Mouse (Mus musculus) Muller cell, postnatal 12 days (primary cell): ENCODE measurements around the gene Cfap100.
A peak's percentile ranks its signal among the peaks of the same experiment; 100 is the strongest.

Experiments used
- DNase-seq: peaks from one replicate; pipeline ENCODE4 v3.0.0-alpha.2; 2015; ENCODE audit errors: inconsistent ontology term

The Cfap100 gene

GRCm38 (mm10) chr6:90381465-90381864 is 47.1 kb downstream of the Cfap100 start:
- DNase-seq = peak; percentile 24

GRCm38 (mm10) chr6:90377708-90378107 is 50.9 kb downstream of the Cfap100 start:
- DNase-seq = no peak

DNA sequence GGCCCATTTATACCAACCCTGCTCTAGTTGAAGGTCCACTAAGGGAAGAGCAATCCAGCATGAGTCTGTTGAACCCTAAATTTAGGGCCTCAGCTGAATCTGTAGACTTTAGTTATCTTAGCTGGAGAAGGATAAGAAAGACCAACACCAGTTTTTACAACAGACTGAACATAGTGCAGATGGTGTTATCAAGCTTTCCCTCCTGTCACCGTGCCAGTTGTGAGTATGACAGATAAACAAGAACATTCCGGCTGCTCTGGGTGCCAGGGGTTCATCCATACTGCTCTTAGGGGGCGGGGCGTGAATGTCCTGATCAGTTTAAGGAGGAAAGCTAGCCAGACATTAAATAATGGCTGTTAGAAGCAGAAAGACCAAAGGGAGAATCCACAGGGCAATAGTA is 54.0 kb downstream of the Cfap100 start:
- no peak for DNase-seq

DNA sequence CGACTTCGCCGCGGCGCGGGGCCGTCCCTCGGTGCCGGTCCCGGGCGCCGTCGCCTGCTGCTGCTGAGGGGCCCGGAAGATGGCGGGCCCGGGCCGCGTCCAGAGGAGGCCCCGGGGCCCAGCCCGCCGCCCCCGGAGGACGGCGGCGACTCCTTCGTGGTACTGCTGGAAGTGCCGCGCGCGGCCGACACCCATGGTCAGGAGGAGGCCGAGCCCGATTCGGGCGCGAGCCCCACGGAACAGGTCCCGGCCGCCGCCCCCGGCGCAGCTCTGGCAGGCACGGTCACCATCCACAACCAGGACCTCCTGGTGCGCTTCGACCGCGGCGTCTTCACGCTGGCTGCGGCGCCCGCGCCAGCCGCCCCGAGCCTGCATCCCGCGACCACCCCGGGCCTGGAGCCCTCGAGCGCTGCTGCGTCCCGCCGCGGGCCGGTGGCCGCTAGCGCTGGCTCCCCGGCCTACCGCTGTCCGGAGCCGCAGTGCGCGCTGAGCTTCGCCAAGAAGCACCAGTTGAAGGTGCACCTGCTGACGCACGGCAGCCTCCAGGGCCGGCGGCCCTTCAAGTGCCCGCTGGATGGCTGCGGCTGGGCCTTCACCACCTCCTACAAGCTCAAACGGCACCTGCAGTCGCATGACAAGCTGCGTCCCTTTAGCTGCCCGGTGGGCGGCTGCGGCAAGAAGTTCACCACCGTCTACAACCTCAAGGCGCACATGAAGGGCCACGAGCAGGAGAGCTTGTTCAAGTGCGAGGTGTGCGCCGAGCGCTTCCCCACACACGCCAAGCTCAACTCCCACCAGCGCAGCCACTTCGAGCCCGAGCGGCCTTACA is 58.7 kb downstream of the Cfap100 start:
- DNase-seq = peak; percentile 50

GRCm38 (mm10) chr6:90368976-90369724 is 59.4 kb downstream of the Cfap100 start, which contains the start of gene Zxdc:
Zxdc (plus strand) TSS chr6:90369492.
- peak; percentile 99 for DNase-seq

DNA sequence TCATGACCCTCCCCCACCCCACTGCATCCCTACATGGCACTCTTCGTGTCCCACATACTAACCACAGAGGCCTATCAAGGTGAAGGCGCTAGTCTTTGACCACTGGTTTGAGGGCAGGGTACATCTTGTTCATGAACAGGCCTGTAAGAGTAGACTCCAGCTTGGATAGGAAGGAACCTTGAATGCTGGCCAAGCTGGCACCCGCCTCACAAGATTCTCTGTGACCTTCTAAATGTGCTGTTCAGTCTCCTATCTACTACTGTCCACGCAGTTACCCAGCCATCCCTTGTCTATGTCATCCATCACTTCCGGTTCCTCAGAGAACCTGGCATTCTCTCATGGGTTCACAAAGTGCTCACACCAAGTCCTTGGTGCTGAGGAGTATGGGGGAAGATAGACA is 65.3 kb downstream of the Cfap100 start:
- no peak for DNase-seq

GRCm38 (mm10) chr6:90360922-90361614 is 67.5 kb downstream of the Cfap100 start:
- no peak for DNase-seq

DNA sequence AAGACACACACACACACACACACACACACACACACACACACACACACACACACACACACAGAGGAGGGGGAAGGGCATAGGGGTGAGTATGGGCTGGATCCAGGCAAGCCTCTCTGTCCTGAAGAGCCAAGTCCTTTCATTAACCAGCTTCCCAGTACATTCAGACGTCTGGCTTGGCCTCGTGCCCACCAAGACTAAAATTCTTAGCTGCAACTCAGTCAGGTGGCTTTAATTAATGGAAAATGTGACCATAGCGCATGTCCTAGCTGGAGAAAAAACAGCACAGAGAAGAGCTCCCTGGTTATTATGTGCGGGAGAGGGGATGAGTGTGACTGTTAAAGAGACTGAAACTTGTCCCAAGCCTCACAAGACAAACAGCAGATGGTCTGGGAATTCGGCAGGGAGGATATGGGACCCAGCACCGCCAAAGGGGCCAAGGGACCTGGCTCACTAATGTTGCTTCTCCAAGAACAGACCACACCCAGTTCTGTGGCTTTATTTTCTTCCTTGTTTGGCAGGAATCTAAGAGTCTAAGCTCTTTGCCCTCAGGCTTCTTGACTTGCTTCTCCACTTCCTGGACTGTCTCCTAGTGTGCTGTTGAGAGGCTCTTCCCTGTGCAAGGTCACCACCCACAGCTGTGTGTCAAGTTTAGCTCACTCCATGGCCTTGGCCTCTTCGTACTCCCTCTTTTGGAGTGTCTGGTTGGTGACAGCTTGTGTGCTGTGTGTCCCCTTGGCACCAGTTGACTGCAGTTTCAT is 68.4 kb downstream of the Cfap100 start:
- DNase-seq = peak; percentile 93

DNA sequence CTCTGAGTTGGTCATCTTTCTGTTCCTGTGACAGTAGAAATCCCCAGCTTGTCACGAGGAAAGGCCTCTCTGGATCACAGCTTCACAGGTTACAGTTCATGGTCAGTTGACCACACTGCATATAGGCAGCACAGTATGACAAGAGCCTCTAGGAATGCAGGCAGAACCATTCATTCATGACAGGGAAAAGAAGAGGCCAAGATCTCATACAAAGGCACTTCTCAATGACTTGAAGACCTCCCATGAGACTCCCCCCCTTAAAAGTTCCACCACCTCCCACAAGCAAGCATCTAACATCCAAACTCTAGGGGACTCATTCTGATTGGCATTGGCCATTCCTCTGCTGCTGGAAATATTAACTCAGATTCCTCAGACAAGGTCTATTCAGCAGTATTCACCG is 69.2 kb downstream of the Cfap100 start:
- peak; percentile 78 for DNase-seq

- DNase-seq = peak; percentile 49
Measured at GRCm38 (mm10) chr6:90358142-90358541, 70.5 kb downstream of the Cfap100 start.
